Mouse (Mus musculus) heart, postnatal 0 days (tissue): Measurements from ENCODE around the gene Fam126a. TPM values are rescaled to one million over a fixed set of nuclear protein-coding genes. Genes with fewer than 3 reads are reported as not detected.

Experiments used
- ATAC-seq: fragments of 200-750 bp; cut with Nextera tagmentation; 2 replicates; pipeline ENCODE4 v1.8.0; 2017; ENCODE audit warnings: low read depth, moderate number of reproducible peaks, moderate library complexity; ENCODE audit not compliant: insufficient read depth
- DNase-seq: peaks from one replicate; pipeline ENCODE4 v3.0.0-alpha.2; 2016; ENCODE audit warnings: low spot score
- H3K27ac ChIP-seq: fragments of 300-500 bp; sonication (generic); 2 replicates; pipeline ENCODE4 v1.5.1; 2014; ENCODE audit warnings: low read depth, mild to moderate bottlenecking
- H3K27me3 ChIP-seq: fragments of 300-500 bp; sonication (generic); 2 replicates; pipeline ENCODE4 v1.6.1; 2014; ENCODE audit warnings: low read length, mixed read lengths; ENCODE audit not compliant: control insufficient read depth, insufficient read depth
- H3K36me3 ChIP-seq: fragments of 300-500 bp; sonication (generic); replicated peaks from 2 replicates; pipeline ENCODE4 v1.6.1; 2014; ENCODE audit warnings: low read length, mixed read lengths; ENCODE audit not compliant: control insufficient read depth, insufficient read depth
- H3K4me1 ChIP-seq: fragments of 300-500 bp; sonication (generic); 2 replicates; pipeline ENCODE4 v1.6.1; 2014; ENCODE audit warnings: antibody characterized with exemption; ENCODE audit not compliant: control insufficient read depth, insufficient read depth
- H3K4me2 ChIP-seq: fragments of 300-500 bp; sonication (generic); 2 replicates; pipeline ENCODE4 v1.6.1; 2014; ENCODE audit warnings: low read depth, mild to moderate bottlenecking, low read length, moderate library complexity
- H3K4me3 ChIP-seq: fragments of 300-500 bp; sonication (generic); 2 replicates; pipeline ENCODE4 v1.5.1; 2014; ENCODE audit warnings: low read depth, low read length
- H3K9ac ChIP-seq: fragments of 300-500 bp; sonication (generic); replicated peaks from 2 replicates; pipeline ENCODE4 v1.6.1; 2014; ENCODE audit warnings: low read depth, low read length, mixed read lengths
- H3K9me3 ChIP-seq: fragments of 300-500 bp; sonication (generic); replicated peaks from 2 replicates; pipeline ENCODE4 v1.6.1; 2016; ENCODE audit warnings: low read length; ENCODE audit not compliant: control insufficient read depth
- CTCF ChIP-seq: IDR thresholded peaks from 2 replicates; pipeline ENCODE4 v1.5.1; 2016; ENCODE audit warnings: antibody characterized with exemption, control low read depth, low read depth
- EP300 ChIP-seq: IDR thresholded peaks from 2 replicates; pipeline ENCODE4 v1.6.1; 2016; ENCODE audit warnings: antibody characterized with exemption, low read depth
- WGBS: fragments of 180-500 bp; shearing (Covaris S2); extraction: QIAGEN DNeasy Blood & Tissue Kit; methylation state at CpG from one replicate; pipeline ENCODE4 v1.1.7; 2014; 5-methylcytosine and 5-hydroxymethylcytosine counted together
- polyA plus RNA-seq: library from polyadenylated mRNA; unstranded; fragments of >200 nt; fragmentation: Nextera tagmentation; extraction: Ambion mirVana; gene quantifications from 2 replicates; pipeline ENCODE4 v1.2.1, GENCODE M21; 2015
- total RNA-seq: library from RNA; depleted of rRNA; stranded (reverse); fragments of >200 nt; gene quantifications from 2 replicates; pipeline ENCODE4 v1.2.3, GENCODE M21; 2014; ENCODE audit warnings: low replicate concordance; rRNA removed

Fam126a gene
- total and polyA plus RNA-seq, 2 experiments from 2014 or later, result 27.7 to 37.3 TPM

DNA sequence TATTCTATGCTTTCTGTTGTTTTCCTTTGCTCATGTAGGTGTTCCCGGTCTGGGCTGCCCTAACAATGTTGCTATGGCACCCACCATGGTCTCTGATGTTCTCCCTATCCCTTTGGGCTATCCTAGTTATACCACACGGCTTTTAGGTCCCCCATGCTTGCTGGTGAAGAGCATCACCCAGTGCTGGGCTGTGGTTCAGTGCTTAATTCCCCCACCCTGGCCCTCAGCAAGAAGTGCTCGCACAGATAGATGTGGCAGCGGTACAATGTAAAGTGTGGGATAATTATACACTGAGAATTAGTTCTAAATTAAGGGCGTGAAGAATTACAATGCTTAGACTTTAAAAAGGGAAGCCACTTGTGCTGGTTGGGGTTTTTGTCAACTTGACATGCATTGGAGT is 164.5 kb downstream of the Fam126a start:
- TF ChIP-seq CTCF (no peak), EP300 (no peak)
- DNase-seq, result no peak
- no peak for ATAC-seq
- Histone ChIP-seq H3K27ac (no peak overlapping the region), H3K4me2 (no peak overlapping the region), H3K4me1 (peaks cover 19% of the 10 kb centered on the region), H3K4me3 (no peak overlapping the region), H3K9ac (no peak overlapping the region), H3K27me3 (no peaks in the 10 kb centered on the region), H3K9me3 (no peaks in the 10 kb centered on the region), H3K36me3 (no peaks in the 10 kb centered on the region)
- WGBS, result 76% methylated on average over 5 of the region's 5 CpGs

Other genes with a start within 250 kb of the Fam126a start
- 8.6 and 11.6 TPM in 2 replicates for gene Pus7, start 247.0 kb downstream of the Fam126a start, total RNA-seq
- gene Pus7, start 247.0 kb downstream of the Fam126a start, polyA plus RNA-seq, result 11.8 and 14.0 TPM in 2 replicates
- 36.7 and 37.5 TPM in 2 replicates for gene Rint1, start 243.0 kb downstream of the Fam126a start, total RNA-seq
- 18.8 and 19.4 TPM in 2 replicates for gene Rint1, start 243.0 kb downstream of the Fam126a start, polyA plus RNA-seq
- gene Tomm7, start 186.5 kb downstream of the Fam126a start, total RNA-seq, result 21.6 and 26.0 TPM in 2 replicates
- 137 and 141 TPM in 2 replicates for gene Tomm7, start 186.5 kb downstream of the Fam126a start, polyA plus RNA-seq
- gene Klhl7, start 69.9 kb upstream of the Fam126a start, total RNA-seq, result 55.3 and 60.0 TPM in 2 replicates
- gene Klhl7, start 69.9 kb upstream of the Fam126a start, polyA plus RNA-seq, result 42.4 and 47.1 TPM in 2 replicates
- gene Nupl2, start 134.3 kb upstream of the Fam126a start, total RNA-seq, result 7.3 and 13.9 TPM in 2 replicates
- 9.7 and 11.5 TPM in 2 replicates for gene Nupl2, start 134.3 kb upstream of the Fam126a start, polyA plus RNA-seq